Mouse (Mus musculus): ENCODE measurements around the gene Prdm11.

DNA sequence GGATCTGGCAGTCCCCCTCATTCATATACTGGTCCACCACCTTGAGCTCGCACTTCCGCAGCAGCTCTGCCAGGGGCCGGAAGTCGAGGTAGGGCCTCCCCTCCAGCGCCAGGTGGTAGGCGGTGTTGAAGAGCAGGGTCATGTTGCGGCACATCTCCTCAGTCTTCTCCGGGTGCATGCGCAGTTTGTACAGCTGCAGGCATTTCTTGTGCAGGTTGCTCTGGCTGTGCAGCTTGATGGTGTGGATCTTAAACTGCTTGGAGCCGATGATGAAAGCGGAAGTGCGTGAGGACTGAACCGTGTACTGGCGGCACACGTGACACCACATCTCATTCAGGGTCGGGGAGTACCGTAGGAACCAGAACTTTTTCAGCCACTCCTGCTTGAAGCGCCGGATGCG, 72.3 kb downstream of the Prdm11 start:
- TF ChIP-seq POLR2A (IDR thresholded peaks at IDR 0.05; ENCODE audit: extremely low read depth, insufficient read depth, low read length) (no peak), CTCF (IDR thresholded peaks at IDR 0.05; ENCODE audit: low read depth, low read length) (no peak)
